Mouse (Mus musculus): ENCODE data around the gene Adprhl2.

The Adprhl2 gene

DNA sequence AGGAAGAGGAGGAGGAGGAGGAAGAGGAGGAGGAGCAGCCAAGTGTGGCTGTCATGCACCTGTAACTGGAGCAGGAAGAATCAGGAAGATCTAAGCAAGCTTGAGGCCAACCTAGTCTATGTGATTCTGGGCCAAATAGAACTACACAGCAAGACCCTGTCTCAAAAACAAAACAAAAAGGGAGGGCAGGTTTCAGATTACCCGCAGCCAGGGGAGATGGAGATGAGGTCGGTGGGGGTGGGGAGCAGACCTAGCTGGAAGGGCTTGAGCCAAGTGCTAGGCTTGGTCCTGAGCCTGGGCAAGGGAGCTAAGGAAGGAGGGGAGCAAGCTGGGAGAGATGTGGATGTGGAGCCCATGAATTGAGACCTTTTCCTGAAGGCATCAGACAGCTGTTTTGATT is 14.7 kb downstream of the Adprhl2 start:
- no peak for ATAC-seq (ENCODE audit: low TSS enrichment)

DNA sequence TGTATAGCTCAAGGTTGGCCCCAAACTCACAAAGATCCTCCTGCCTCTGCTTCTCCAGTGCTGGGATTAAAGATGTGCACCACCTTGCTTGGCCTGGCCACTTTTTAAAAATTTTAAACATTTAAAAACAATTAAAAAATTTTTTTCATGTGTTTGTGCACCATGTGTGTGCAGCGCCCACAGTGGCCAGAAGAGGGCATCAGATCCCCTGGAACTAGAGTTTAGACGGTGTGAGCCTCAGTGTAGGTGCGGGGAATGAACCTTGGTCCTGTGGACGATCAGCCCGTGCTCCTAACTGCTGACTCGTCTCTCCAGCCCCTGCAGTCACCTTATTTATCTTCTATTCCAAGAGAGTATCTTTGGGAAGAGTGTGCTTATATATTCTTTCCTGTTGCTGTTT is 15.4 kb downstream of the Adprhl2 start:
- ATAC-seq (ENCODE audit: low TSS enrichment), result no peak

DNA sequence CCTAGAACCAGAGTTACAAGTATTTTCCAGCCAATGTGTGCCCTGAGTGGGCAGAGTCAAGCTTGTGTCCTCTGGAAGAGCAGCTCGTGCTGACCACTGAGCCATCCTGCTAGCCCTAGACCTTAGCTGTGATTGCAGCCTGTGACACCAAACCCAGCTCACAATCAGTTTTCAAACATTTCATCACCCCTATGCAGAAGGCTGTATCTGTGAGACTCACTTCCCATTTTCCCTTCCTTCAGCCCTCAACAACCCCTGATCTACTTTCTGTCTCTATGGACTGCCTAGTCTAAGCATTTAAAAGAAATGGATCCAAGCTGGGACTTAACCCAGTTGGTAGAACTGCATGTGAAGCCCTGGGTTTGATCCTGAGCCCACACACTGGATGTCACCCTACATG is 16.1 kb downstream of the Adprhl2 start:
- ATAC-seq (ENCODE audit: low TSS enrichment), result no peak

DNA sequence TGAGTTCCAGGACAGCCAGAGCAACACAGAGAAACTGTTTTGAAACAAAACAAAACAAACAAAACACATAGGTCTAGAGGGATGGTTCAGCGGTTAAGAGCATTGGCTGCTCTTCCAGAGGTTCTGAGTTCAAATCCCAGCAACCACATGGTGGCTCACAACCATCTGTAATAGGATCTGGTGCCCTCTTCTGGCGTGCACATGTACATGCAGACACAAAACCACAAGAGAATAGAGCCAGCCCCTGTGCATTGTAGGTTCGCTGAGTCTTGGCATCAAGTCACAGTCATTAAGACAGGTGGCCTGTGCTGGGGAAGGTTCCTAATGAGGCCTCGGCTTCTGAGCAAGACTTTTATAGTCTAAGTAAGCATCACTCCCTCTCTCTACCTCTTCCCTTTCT is 17.6 kb downstream of the Adprhl2 start:
- ATAC-seq (ENCODE audit: low TSS enrichment), result no peak

DNA sequence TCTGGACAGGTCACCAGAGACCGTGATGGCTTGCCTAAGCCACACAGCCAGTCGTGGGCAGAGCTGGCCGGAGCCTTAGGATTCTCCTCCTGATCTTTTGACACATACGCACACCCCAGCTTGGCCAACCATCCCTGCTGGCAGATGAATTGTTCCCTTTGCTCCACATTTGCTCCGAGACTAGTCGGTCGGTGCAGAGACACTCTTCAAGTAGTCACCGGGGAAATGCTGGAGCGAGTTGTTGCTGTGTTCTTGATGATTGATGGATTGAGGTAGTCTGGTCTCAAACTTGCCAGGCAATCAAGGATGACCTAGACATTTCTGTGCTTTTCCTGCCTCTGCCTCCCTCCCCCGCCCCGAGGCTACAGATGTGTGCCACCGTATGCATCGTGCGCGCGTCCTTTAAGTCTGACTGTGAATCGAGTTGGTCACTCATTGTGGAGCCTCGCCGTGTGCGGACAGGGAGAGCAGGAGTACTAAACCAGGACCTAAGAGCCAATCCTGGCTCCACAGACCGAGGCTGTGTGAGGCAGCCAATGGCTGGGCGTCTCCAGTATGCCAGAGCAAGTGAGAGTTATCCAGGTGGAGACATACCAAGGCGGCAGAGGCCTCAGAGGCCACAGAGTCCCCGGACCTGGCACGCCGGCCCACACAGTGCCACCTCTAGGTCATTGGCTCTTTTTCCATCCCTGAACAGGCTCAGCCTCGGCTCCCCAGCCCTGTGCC is 19.8 kb downstream of the Adprhl2 start:
- no peak for ATAC-seq (ENCODE audit: low TSS enrichment)

DNA sequence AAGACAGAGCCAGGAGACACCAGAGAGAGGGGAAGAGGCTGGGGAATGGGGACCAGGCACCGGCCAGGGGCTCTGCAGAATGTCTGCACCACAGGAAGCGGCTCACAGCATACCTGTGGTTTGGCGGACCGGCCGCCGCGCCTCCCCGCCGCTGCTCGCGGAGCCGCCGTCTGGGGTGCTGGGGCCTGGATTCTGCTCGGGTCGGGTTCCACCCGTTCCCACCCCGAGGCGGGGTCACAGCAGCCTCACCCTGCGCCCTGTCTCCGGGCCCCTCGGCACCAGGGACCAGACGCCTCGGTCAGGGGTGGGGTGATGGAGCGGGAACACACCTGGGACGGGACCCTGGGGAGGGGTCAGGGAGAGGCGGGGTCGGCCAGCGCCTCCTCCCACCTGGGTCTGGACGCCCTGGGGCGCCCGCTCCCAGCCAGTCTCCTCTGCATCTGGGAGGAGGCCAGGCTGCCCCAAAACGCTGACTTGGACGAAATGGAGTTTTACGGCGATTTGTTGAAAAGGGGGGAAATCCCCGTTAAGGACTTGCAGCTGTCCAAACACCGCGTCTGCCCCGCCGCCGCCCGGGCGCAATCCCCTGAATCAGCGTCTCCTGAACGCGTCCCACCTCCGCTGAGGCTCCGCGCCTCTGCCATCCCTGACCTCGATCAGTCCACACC is 20.5 kb downstream of the Adprhl2 start:
- ATAC-seq (ENCODE audit: low TSS enrichment), result no peak

DNA sequence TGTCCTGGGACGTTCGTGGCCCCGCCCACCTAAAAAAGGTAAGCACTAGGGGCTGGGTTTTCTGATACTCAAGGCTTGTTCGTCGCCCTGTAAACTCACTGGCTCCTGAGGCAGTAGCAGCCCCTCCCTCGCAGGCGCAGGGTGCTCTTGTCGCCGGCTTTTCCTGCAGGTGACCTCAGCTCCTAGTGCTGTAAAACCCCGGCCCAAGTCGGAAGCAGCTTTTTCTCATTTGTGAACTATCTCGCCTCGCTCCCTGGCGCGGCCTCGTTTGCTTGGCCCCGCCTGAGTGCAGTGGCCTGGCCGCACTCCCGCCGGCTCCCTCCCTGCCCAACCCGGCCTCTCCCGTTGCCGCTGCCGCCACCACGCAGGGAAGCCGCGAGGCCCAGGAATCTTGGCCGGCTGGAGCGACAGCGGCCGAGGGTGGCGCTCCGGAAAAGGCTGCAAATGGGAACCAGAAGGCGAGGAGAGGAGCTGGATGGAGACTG is 24.8 kb downstream of the Adprhl2 start:
- peak; percentile 86 for ATAC-seq (ENCODE audit: low TSS enrichment)

DNA sequence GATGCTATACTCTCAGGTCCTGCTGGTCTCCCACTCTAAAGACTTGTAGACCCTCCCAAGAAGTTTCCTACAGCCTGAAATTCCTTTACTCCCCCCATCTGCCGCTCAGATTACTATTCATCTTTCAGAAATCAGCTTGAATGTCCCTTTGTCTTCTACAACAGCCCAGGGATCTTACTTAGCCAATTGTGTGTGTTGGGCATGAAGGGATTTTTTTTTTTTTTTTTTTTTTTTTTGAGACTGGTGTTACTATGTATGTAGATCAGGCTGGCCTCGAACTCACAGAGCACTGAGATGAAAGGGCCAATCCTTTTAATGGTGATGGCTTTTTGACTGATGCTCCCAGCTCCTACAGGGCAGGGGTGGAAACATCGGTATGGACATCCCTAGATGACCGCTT is 25.6 kb downstream of the Adprhl2 start:
- no peak for ATAC-seq (ENCODE audit: low TSS enrichment)

DNA sequence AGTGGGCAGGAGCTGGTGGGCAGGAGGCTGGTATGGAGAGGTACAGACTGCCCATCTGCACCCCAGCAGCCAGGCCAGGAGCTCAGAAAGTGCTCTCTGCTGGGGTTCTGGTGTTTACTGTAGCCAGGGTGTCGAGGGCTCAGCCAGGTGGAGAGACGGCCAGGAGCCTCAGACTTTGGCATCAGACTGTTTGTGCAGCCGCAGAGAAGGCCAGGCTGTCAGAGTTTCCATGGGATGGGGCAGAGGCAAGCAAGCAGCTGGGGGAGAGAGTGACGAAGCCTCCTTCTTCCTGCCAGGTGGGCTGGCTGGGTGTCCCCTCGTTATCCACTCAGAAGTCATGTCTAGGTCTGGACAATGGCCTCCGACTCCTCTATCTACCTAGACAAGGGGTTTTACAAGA is 26.4 kb downstream of the Adprhl2 start:
- ATAC-seq (ENCODE audit: low TSS enrichment), result no peak

DNA sequence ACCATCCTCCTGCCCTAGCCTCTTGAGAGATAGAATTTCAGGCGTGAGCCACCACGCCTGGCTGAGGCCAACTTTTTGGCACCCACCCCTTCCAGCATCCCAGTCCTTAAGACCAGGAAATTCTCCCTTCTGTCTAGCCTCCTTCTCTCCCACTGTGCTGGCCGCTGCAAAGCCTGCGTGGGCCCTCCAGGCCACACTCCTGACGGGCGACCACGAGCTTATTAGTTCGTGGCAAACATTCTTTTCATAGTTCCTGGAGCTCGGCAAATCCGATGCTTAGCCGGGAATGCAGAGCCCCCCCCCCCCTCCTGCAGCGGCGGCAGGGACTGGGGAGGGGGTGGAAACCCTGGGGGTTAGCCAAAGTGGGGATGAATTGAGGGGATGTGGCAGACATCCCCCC is 30.3 kb downstream of the Adprhl2 start:
- no peak for ATAC-seq (ENCODE audit: low TSS enrichment)

DNA sequence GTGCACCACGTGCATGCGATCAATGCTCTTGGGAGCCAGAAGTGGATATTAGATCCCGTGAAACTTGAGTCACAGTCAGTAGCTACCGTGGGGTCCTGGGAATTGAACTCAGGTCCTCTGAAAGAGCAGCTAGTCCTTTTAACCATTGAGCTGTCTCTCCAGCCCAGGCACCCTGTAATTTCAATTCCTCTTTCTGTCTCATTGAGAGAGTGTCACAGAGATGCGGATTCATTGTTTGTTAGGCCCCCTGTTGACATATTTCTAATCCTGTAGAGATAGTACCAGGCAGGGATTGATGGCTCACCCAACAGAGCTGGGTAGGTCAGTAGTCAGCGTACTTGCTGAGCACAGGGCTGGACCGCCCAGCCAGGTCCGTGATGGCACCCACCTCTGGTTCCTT is 31.2 kb downstream of the Adprhl2 start:
- ATAC-seq (ENCODE audit: low TSS enrichment), result no peak

DNA sequence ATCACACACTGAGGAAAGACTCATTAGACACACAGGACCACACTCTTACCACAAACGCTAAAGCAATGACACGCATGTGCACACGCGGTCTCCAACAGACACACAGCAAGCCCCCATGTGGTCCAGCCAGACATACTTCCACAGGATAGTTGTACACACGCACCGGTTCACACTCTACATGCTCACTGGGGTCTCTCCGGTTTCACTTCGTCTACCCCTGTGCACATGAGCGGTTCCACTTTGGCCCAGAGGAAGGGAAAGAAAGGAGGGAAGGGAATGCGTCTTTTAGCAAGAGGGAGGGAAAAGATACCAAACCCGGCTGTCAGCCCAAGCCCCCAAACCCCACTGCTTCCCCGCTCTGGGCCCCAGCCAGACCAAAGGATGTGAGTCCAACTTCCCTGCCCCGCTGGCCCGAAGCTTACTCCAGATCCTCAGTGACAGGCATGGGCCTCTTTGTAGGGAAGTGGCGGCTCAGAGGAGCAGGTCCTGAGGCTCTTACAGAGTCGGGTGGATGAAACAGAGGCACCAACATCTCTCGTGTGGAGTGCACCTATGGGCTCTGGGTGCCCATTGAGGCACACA is 33.3 kb downstream of the Adprhl2 start:
- ATAC-seq (ENCODE audit: low TSS enrichment), result no peak

DNA sequence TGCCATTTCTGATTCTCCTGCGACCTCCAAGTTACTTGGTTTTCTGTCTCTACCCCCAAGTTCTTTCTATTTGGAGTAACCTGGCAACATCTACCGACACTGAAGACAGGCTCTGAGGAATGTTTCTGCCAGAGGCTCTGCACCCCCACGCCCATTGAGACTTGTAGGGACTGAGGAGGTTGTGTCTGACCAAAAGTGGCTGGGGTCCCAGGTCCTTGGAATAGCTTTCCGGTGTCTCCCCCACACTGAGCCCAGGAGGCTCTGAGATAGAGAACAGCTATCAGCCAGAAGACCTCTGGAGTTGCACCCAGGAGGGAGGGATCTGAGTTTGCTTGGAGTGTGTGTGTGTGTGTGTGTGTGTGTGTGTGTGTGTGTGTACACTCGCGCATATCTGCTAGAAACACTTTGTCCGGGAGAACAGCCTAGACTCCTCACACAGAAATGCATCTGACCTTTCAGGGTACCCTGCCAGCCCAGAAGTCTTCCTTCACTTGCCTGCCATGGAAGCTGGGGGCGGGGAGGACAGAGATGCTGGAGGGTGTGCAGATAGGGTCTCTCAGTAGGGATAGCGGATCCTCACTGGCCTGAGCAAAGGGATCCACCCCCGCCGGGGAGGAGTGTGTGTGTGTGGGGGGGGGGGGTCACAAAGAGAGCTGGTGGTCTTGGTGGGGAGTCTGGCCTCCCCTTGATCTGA is 34.1 kb downstream of the Adprhl2 start:
- ATAC-seq (ENCODE audit: low TSS enrichment), result no peak

DNA sequence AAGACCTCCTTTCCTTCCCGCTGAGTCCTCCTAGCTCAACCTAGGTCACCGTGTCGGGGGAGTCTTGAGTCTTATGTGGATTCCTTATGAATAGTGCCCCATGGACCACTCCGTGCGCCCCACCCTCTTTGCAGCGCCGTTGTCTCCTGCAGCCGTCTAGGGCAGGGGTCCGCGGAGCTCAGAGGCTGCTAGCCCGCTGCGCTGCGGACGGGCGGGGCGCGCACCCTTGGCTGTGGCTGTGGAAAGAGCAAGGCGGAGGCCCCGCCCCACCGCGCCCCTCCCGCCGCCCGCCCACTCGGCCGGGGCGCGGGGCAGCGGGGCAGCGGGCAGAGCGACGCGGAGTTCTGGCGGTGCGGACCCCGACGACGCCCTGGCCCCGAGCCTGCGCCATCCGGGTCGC is 35.0 kb downstream of the Adprhl2 start, which contains the start of gene Col8a2:
Gene Col8a2, plus strand, starts transcription at position 302 of the 400 bp plus-strand sequence.
- ATAC-seq (ENCODE audit: low TSS enrichment), result no peak

DNA sequence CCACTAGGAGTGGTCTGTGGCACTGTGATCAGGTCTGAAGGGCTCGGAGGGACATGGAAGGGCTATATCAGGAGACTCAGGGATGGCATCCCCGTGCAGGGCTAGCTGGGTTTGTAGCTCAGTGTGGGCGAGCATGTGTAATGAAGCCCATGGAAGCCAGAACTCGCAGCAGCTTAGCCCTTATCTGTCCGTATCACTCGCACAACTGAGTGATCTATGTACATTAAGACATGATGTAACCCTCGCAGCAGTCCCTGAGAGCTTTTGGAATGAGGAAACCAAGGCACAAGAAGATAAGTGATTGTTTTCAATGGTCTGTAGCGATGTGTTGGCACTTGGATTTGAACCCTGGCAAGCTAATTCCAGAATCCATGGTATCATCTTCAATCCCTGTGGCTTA is 37.9 kb downstream of the Adprhl2 start:
- ATAC-seq (ENCODE audit: low TSS enrichment), result no peak

DNA sequence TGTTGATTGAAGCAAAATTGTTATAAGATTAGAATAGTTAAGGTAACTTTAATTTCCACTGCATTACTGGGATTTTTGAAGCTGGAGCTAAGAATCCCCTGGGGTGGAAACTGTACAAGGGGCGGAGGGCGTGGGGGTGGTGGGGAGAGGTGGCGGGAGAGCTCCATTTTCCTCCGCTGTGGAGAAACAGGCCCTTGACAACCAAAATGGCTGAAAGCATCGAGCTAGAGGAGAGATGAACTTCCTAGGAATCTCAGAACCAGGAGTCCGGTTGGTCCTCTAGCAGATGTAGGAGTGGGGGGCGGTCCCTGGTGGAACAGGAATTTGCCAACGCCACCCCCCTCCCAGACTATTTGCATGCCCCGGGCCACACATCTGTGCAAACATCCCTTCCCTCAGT is 39.8 kb downstream of the Adprhl2 start:
- no peak for ATAC-seq (ENCODE audit: low TSS enrichment)

DNA sequence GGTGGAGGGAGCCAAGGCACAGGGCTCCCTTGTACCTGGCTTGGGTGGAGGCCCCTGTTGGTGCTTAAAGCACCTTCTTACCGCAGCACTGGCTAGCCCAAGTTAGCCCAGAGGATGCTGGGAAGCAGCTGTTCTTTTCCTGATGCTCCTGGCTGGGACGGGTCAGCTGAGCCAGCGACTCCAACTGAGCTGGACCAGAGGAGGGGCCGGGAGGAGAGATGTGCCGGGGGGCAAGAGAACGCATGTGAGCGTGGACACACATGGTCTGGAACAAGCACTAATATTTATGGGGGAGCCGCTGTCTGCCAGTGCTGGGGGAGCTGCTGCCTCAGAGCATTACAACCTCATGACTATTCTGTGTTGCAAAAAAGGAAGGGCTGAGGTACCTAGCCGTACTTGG is 42.5 kb downstream of the Adprhl2 start:
- ATAC-seq (ENCODE audit: low TSS enrichment), result no peak

DNA sequence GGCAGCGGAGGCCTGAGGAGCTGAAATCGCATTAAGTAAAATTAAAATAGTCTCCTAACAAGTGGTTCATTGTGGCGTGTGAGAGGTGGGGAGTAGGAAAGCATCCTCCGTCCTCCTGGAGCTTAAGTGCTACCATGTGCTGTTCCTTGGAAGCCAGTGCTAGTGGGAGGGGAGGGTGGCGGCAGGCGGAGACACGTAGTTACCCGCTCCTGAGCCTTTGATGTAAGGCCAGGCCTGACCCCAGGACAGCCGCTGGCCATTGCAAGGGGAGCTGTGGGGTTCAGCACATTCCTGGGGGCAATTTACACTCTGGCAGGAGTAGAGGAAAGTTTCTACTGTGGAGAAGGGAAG is 43.0 kb downstream of the Adprhl2 start:
- no peak for ATAC-seq (ENCODE audit: low TSS enrichment)

DNA sequence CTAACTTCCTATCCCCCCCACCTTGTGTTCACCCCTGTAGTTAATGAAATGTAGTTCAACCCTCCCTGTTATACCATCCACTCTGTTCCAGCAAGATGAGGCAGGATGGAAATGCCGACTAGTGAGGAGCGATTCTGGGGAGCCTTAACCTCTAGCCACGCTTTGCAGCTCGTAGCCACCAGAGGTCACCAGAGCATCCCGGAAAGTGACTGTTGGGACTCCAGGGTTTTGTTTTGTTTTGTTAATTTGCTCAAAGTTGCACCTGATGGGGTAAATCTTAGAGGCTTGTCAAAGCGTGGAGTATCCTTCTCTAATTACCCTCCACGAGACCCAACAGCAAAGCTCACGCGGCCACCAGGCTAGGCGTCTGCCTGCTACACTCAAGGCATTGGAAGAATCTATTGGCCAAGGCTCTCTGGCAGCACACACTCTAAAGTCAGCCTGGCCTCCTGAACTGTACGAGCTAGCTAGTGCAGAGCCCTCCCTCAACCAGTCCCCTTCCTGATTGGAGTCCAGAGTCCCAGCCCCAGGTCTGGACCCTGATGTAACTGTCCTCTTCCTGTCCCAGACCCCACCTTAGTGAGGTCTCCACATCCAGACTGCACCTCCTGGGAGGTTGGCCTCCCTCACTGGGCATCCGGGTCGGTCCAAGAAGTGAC is 43.5 kb downstream of the Adprhl2 start:
- ATAC-seq (ENCODE audit: low TSS enrichment), result no peak

DNA sequence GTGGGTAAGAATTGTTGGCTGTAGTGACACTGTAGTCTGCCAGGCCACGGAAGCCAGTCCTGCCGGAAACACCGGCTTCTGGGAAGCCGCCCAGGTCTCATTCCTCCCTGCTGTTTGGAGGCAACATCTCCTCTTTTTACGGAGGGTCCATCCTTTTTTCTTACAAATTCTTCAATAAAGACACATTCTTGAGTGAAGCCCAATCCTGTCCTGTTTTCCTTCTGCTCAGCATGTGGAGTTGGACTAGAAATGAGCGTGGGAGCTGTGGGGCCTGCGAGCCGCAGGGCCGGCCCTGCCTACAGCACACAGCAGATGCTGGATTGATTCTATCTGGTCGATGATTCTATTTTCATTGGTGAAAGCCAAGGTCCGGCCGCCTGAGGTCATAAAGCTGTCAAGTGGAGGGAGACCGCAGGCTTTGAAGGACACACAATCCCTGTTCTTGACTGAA is 45.8 kb downstream of the Adprhl2 start:
- no peak for ATAC-seq (ENCODE audit: low TSS enrichment)

DNA sequence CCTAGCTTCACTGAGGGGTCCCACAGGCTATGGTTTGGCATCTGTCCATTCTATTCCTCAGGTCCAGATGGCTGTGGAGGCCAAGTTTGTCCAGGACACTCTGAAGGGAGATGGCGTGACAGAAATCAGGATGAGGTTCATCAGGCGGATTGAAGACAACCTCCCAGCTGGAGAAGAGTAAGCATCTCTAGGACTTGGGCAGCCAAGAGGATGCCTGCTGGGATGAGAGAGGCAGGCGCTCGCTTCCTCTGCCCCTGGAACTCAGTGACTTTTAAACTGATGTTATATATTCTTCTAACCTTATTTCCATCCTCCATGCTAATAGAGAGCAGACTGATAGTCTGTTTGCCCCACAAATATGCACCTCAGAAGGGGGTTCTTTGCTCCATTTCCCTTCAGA is 46.4 kb downstream of the Adprhl2 start:
- no peak for ATAC-seq (ENCODE audit: low TSS enrichment)

DNA sequence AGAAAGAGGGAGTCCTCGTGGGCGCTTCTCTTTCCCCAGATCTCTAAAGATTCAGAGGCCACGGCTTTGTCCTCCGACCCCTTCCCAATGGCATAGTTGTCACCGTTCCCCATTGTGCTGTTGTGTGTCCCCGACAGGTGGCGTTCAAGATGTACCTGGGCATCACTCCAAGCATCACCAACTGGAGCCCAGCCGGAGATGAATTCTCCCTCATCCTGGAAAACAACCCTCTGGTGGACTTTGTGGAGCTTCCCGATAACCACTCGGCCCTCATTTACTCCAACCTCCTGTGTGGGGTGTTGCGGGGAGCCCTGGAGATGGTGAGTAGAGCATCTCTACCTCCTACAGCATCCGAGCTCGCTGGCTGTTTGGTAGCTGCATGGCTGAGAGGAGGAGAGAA is 47.8 kb downstream of the Adprhl2 start:
- peak; percentile 38; the same call in 1 of the 2 replicates for ATAC-seq (ENCODE audit: low TSS enrichment)
